Mouse (Mus musculus): Measurements from ENCODE around the gene Pax2.

- TF ChIP-seq POLR2A (IDR thresholded peaks at IDR 0.05; ENCODE audit: borderline replicate concordance, extremely low read depth, insufficient read depth, insufficient read length, poor library complexity, severe bottlenecking) (no peak), CTCF (IDR thresholded peaks at IDR 0.05; ENCODE audit: borderline replicate concordance, extremely low read depth, insufficient read depth, insufficient read length) (no peak)
Observed at GRCm38 (mm10) chr19:44757231-44757871, 1.5 kb downstream of the Pax2 start.
